Mouse (Mus musculus) midbrain, embryonic 10.5 days (tissue): Measurements from ENCODE around the gene Cpne5. TPM values are rescaled to one million over a fixed set of nuclear protein-coding genes. Genes with fewer than 3 reads are reported as not detected.
A peak's percentile ranks its signal among the peaks of the same experiment; 100 is the strongest.

ENCODE experiments used
- DNase-seq: peaks from one replicate; pipeline ENCODE4 v3.0.0-alpha.2; 2017; ENCODE audit warnings: low spot score
- H3K27ac ChIP-seq: fragments of 300-500 bp; sonication (generic); replicated peaks from 2 replicates; pipeline ENCODE4 v1.5.1; 2016; ENCODE audit warnings: mild to moderate bottlenecking
- H3K27me3 ChIP-seq: fragments of 300-500 bp; sonication (generic); 2 replicates; pipeline ENCODE4 v1.6.1; 2016; ENCODE audit warnings: low read depth, mild to moderate bottlenecking; ENCODE audit not compliant: poor library complexity, severe bottlenecking
- H3K36me3 ChIP-seq: fragments of 300-500 bp; sonication (generic); 2 replicates; pipeline ENCODE4 v1.6.1; 2016; ENCODE audit warnings: mild to moderate bottlenecking, moderate library complexity
- H3K4me1 ChIP-seq: fragments of 300-500 bp; sonication (generic); 2 replicates; pipeline ENCODE4 v1.6.1; 2016
- H3K4me3 ChIP-seq: fragments of 300-500 bp; sonication (generic); 2 replicates; pipeline ENCODE4 v1.5.1; 2016; ENCODE audit warnings: mild to moderate bottlenecking, moderate library complexity
- H3K9me3 ChIP-seq: fragments of 300-500 bp; sonication (generic); replicated peaks from 2 replicates; pipeline ENCODE4 v1.6.1; 2016; ENCODE audit warnings: mild to moderate bottlenecking
- WGBS: fragments of 180-500 bp; shearing (Covaris S2); methylation state at CpG from one replicate; pipeline ENCODE4 v1.1.7; 2016; 5-methylcytosine and 5-hydroxymethylcytosine counted together
- polyA plus RNA-seq: library from polyadenylated mRNA; unstranded; fragments of >200 nt; fragmentation: Nextera tagmentation; extraction: Ambion mirVana; gene quantifications from 2 replicates; pipeline ENCODE4 v1.2.1, GENCODE M21; 2016

Gene Cpne5
- polyA plus RNA-seq, 1 experiment from 2014 or later: 14.8 TPM

DNA sequence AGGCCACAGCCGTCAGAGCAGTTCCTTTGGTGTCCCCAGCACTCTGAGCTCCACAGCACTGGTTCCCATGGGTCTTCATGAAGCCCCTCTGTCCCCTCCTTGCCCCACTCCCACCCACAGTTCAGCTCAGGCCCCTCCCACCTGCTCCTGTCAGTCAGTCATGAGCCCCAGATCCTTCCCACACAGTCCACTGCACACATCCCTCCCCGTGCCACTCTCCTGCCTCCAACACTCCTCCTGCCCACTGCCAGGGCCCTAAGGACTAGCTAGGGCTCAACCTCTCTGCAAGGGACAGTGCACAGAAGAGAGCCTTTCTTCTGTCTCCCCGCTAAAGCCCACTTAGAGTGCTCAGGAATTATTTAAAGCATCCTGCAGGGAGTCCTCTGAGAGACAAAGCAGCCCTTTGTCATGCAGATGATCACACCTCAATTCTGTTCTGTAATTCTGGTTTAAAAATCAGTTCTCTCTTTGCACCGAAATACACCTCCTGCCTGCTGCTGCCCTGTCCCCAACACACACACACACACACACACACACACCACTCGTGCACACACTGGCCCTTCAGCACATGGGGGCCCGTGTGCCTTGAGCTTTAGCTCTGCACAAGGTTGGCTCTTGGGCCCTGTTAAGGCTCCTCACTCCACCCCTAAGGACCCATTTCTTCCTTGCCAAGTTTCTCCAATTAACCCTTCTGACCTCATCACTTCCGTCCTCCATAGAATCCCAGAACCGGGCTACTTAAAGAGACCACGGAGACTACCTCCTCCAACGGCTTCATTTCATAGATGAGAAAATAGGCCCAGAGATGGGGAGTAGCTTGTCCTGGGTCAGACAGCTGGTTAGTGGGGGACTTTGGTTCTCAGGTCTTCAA, 50.7 kb downstream of the Cpne5 start:
- no peaks in the 10 kb centered on the region for H3K36me3 ChIP-seq
- peaks cover 26% of the 10 kb centered on the region for H3K27me3 ChIP-seq
- peaks cover 70% of the 10 kb centered on the region for H3K4me1 ChIP-seq
- 11% methylated on average over 10 of the region's 10 CpGs for WGBS
- H3K27ac ChIP-seq: peak overlapping the region; percentile 71
- H3K9me3 ChIP-seq: no peaks in the 10 kb centered on the region
- no peak for DNase-seq
- no peak overlapping the region for H3K4me3 ChIP-seq

DNA sequence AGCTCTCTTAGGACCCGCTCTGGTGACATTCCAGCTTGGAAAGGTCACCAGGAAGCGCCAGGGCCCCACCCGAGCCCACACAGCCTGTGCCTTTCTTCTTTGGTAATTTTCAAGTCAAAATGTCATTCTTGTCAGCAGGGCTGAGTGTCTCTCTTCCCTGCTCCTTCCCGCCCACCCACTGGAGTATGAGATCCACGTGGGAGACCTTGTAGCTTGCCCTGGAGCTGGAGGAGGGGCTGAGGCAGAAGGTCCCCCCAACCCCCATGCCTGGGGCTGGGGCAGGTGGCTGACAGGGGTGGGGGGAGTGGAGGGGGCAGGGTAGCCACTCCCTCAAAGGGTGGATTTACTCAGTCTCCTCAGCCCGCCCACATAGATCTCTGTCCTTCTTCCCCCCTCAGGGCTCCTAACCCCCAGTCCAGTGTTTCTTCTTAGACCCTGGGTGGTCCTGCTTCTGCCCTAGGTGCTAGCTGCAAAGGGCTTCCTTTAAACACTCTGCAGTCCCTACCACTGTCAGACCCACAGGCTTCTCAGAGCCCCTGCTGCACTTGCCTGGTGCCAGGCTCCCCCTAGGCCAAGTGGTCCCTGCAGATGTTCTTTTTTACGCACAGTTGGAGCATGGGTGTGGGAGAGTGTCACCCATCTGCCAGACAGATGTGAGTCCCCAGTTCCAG, 52.5 kb downstream of the Cpne5 start:
- Histone ChIP-seq H3K4me3 (0 out of 2 replicates have a peak overlapping the region, but pooled peaks have one; percentile 5), H3K27ac (peak overlapping the region; percentile 79), H3K36me3 (no peaks in the 10 kb centered on the region), H3K4me1 (peaks cover 66% of the 10 kb centered on the region), H3K9me3 (no peaks in the 10 kb centered on the region), H3K27me3 (peaks cover 22% of the 10 kb centered on the region)
- peak; percentile 26 for DNase-seq
- WGBS: 33% methylated on average over 7 of the region's 7 CpGs

DNA sequence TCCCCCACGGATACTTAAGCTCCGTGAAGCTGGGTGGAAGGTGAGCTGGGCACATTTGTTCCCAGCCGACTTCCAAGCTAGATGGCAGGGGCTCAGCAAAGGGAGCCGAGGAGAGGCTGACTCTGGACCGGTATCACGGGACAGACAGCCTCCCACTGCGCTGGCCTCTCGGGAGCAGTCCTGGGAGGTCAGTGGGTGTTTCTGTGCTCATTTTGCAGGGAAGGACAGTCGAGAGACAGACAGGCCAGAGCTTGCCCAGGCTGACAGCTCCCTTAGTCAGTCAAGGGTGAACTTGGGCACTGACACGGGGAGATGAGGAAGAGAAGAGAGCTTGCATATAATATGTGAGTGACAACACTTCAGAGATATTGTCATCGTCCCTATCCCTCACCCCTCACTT, 54.8 kb downstream of the Cpne5 start:
- H3K4me1 ChIP-seq: peaks cover 48% of the 10 kb centered on the region
- no peak overlapping the region for H3K27ac ChIP-seq
- peaks cover 4% of the 10 kb centered on the region; the same call in 1 of the 2 replicates for H3K27me3 ChIP-seq
- 64% methylated on average over 11 of the region's 11 CpGs for WGBS
- no peaks in the 10 kb centered on the region for H3K9me3 ChIP-seq
- H3K4me3 ChIP-seq: no peak overlapping the region
- H3K36me3 ChIP-seq: no peaks in the 10 kb centered on the region
- no peak for DNase-seq

DNA sequence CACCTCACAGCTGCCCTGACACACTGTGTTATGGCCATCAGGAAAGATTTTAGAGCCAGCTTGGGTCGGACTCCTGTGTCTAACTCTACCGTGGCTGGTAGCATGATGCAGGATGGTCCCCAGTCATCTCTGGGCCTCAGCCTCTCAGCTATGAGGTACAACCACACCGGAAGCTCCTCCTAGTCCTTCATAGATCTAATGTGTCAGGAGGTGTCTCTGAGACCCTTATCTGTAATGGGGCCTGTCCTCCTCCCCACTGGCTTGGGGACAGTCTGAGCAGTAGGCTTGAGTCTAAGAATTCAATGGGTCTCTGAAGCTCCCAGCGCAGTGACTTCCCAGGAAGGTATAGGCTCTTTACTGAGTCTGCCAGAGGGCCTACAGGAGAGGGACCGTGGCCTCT, 56.2 kb downstream of the Cpne5 start:
- Histone ChIP-seq H3K27me3 (no peaks in the 10 kb centered on the region), H3K4me3 (no peak overlapping the region), H3K36me3 (no peaks in the 10 kb centered on the region), H3K4me1 (peaks cover 37% of the 10 kb centered on the region), H3K27ac (peak overlapping the region; percentile 10; the same call in 1 of the 2 replicates), H3K9me3 (no peaks in the 10 kb centered on the region)
- no peak for DNase-seq
- WGBS: 90% methylated on average over 5 of the region's 5 CpGs

DNA sequence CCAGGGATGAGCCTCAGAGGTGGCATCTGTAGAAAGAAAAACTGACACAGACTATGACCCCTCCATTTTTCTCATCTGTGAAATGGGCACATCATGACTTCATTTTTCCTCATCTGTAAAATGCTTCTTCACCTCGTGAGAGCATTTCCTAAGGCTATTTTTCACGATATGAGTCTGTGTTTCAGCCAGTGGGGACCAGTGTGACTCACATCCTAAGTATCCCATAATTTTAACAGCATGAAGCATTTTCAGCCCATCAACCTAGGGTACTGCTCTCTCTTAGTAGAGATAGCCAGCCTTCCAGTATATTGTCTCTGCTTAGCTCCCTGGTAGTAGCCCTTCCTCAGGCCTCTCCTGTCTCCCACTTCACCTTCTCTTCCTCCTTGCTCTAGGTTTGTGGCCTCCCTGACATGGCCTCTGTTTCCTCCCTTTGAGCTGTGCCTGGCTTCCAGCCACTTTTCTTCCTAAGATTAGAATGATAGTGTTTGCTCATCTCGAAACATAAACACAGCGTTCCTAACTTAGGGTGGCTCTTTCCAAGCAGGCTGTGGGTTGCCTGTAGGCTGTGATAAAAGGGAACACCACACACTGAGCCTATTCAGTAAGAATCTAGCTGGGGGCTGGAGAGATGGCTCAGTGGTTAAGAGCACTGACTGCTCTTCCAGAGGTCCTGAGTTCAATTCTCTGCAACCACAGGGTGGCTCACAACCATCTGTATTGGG, 57.4 kb downstream of the Cpne5 start:
- Histone ChIP-seq H3K27ac (no peak overlapping the region), H3K27me3 (no peaks in the 10 kb centered on the region), H3K9me3 (no peaks in the 10 kb centered on the region), H3K4me3 (no peak overlapping the region), H3K4me1 (peaks cover 37% of the 10 kb centered on the region), H3K36me3 (no peaks in the 10 kb centered on the region)
- 84% methylated on average over 4 of the region's 4 CpGs for WGBS
- DNase-seq: no peak

DNA sequence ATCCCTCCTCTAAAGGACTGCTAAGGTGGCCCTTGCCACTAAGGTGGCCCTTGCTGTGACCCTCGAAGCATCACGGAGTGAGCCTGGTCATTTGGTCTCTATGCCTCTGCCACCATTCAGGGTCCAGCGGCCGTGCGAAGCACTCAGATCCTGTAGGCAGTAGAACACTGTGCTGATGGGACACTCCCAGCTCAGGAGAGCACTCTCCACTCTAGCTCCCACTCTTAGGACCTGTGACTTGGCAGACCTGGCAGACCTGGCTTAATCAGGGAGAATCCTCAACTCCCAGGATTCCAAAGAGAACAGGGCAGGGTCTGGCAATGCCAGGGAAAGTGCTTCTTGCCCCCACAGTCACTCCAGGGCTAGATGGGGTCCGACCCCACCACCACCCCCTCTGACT, 58.0 kb downstream of the Cpne5 start:
- H3K27ac ChIP-seq: no peak overlapping the region
- H3K4me3 ChIP-seq: no peak overlapping the region
- no peaks in the 10 kb centered on the region for H3K36me3 ChIP-seq
- WGBS: 88% methylated on average over 6 of the region's 6 CpGs
- peaks cover 33% of the 10 kb centered on the region for H3K4me1 ChIP-seq
- no peak for DNase-seq
- no peaks in the 10 kb centered on the region for H3K9me3 ChIP-seq
- no peaks in the 10 kb centered on the region for H3K27me3 ChIP-seq

DNA sequence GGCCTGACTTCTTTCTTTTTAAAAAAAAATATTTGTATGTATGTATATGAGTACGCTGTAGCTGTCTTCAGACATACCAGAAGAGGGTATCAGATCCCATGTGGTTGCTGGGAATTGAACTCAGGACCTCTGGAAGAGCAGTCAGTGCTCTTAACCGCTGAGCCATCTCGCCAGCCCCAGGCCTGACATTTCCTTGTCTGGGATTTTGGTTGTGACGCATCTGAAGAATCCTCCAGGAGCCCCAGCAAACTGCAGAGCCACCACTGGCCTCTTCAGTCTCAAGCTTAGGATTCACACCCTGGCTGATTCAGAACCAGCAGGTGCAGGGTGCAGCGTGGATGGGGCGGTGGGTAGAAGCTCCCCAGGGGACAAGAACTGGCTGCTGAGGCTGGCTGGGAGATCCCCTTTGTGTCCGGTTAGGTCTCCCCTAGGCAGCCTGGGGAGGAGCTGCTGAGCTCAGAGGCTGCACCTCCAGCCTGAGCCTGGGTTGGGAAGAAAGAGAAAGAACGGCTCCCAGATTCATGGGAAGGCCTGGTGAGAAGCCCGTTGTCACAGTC, 59.4 kb downstream of the Cpne5 start:
- 63% methylated on average over 9 of the region's 9 CpGs for WGBS
- Histone ChIP-seq H3K27ac (peak overlapping the region; percentile 59), H3K27me3 (no peaks in the 10 kb centered on the region), H3K4me3 (no peak overlapping the region), H3K4me1 (peaks cover 21% of the 10 kb centered on the region), H3K9me3 (no peaks in the 10 kb centered on the region), H3K36me3 (no peaks in the 10 kb centered on the region)
- DNase-seq: no peak

DNA sequence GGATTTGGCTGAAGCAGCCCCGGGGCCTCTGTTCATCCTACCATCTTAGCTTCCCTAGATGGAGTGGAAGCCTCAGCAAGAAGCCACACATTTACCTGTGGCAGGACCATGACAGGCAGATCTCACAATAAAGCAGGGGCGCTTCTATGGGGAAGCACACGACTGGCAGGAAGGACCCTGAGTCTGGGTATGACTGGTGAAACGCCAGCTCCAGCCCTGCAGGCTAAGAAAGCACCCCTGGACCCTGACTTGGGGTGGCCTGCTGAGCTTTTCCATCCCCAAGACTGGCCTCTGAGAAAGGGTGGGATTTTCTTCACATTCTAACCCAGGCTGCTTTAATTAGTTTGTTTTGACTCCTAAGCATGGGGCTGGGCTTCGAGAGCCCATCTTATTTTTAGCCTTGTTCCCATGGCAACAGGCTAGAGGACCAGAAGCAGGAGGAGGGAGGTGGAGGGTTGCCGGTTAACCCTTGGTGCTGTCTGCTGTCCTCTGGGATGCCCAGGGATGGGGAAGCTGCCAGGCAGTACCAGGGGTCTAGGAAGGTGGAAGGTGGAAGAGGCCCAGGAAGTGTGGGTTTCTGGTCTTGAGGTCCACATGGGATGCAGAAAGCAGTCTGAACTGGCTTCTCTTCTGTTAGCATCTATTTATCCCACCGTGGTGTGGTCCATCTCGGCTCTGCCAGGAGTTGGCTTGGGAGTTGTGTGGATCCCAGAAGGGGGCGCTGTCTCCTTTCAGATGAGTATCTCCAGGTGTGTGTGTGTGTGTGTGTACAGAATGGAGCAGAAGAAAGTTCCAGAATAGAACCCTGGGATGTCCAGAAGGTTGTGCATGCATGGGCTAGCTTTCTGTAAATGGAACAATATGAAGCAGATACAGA, 61.3 kb downstream of the Cpne5 start:
- WGBS: 14% methylated on average over 9 of the region's 9 CpGs
- Histone ChIP-seq H3K4me3 (no peak overlapping the region), H3K27me3 (no peaks in the 10 kb centered on the region), H3K36me3 (no peaks in the 10 kb centered on the region), H3K27ac (peak overlapping the region; percentile 64), H3K4me1 (peaks cover 27% of the 10 kb centered on the region), H3K9me3 (no peaks in the 10 kb centered on the region)
- DNase-seq: peak; percentile 74

DNA sequence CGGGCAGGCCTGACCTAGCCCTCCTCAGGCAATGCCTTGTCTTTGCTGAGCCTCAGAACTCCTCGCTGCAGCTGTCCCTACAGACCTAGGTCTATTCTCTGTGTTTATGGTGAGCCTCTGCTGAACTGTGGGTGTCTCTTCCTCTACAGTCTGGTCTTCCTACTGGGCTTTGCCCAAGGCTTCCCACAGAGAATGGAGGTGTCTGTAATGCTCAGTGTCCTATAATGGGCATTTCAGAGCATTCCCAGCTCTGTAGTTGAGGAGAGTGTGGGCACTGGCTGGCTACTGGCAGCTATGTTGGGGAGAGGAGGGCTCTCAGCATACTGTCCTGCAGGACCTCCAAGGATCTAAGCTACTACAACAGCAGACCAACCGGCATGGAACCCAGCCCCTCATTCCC, 62.3 kb downstream of the Cpne5 start:
- Histone ChIP-seq H3K36me3 (no peaks in the 10 kb centered on the region), H3K4me3 (no peak overlapping the region), H3K27me3 (no peaks in the 10 kb centered on the region), H3K9me3 (no peaks in the 10 kb centered on the region), H3K27ac (peak overlapping the region; percentile 64), H3K4me1 (peaks cover 33% of the 10 kb centered on the region)
- DNase-seq: no peak
- WGBS: 73% methylated on average over 3 of the region's 3 CpGs

DNA sequence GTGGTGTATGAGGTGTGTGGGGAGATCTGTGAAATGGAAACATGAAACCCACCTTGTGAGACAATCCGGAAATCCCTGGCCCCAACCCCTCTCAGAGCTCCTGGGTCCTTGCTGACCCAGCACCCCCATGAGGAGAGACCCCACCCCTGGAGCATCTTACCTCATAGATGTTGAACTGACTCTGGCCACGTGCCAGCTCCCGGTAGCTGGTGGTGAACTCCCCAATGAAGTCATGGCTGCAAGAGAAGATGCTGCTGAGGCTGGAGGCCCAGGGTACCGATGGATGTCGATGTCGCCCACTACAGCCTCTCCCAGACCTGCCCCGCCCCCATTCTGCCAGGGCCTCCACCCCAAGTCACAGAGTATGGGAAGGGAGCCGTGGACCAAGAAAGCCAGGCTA, 64.8 kb downstream of the Cpne5 start:
- WGBS: 85% methylated on average over 8 of the region's 8 CpGs
- no peaks in the 10 kb centered on the region for H3K27me3 ChIP-seq
- no peak for DNase-seq
- H3K36me3 ChIP-seq: no peaks in the 10 kb centered on the region
- no peaks in the 10 kb centered on the region for H3K9me3 ChIP-seq
- H3K4me1 ChIP-seq: peaks cover 30% of the 10 kb centered on the region
- H3K27ac ChIP-seq: no peak overlapping the region
- H3K4me3 ChIP-seq: no peak overlapping the region

DNA sequence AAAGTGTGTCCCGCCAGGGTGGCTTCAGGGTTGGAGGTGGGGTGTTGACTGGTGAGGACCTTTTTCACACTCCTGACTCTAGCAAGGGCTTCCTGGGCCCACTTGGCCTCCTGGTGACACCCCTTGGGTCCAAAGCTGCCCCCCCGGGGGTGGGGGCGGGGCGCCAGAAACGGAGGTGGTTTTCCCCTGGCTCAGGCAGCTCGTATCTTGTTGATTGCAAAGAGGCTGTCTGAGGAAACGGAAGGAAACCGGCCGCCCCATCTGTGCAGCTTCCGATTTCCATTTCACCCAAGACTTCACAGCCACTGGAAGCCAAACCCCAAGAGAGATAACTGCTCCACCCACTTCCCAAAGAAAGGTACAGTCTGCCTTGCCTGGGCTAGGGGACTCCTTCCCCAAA, 65.9 kb downstream of the Cpne5 start:
- Histone ChIP-seq H3K27me3 (no peaks in the 10 kb centered on the region), H3K4me1 (peaks cover 36% of the 10 kb centered on the region), H3K4me3 (no peak overlapping the region), H3K36me3 (no peaks in the 10 kb centered on the region), H3K27ac (0 out of 2 replicates have a peak overlapping the region, but pooled peaks have one; percentile 6), H3K9me3 (no peaks in the 10 kb centered on the region)
- no peak for DNase-seq
- WGBS: 60% methylated on average over 10 of the region's 10 CpGs
